Mouse (Mus musculus): ENCODE measurements around the gene Opalin. TPM values are rescaled to one million over a fixed set of nuclear protein-coding genes. Genes with fewer than 3 reads are reported as not detected.

The Opalin gene
- polyA plus RNA-seq, 1 experiment from 2014 or later: not detected

Other genes starting within 250 kb of the Opalin start
- gene Ccnj, start 245.8 kb downstream of the Opalin start, polyA plus RNA-seq (2015; fragmentation: Nextera tagmentation; extraction: Ambion mirVana): 23.0 and 23.3 TPM in 2 replicates
- 6.0 and 6.8 TPM in 2 replicates for gene Zfp518a, start 182.4 kb downstream of the Opalin start, polyA plus RNA-seq (2015; fragmentation: Nextera tagmentation; extraction: Ambion mirVana)
- 0.80 and 0.88 TPM in 2 replicates for gene Blnk, start 82.6 kb downstream of the Opalin start, polyA plus RNA-seq (2015; fragmentation: Nextera tagmentation; extraction: Ambion mirVana)
- gene Dntt, start 47.8 kb downstream of the Opalin start, polyA plus RNA-seq (2015; fragmentation: Nextera tagmentation; extraction: Ambion mirVana): not detected in 2 replicates
- 0.77 and 0.85 TPM in 2 replicates for gene Tll2, start 129.7 kb upstream of the Opalin start, polyA plus RNA-seq (2015; fragmentation: Nextera tagmentation; extraction: Ambion mirVana)
- 92.2 and 96.3 TPM in 2 replicates for gene Tm9sf3, start 186.9 kb upstream of the Opalin start, polyA plus RNA-seq (2015; fragmentation: Nextera tagmentation; extraction: Ambion mirVana)

All from forebrain, embryonic 15.5 days (tissue).